Mouse (Mus musculus): Measurements from ENCODE around the gene Hyal3.
"Not testable (repeated sequence)": the region's sequence is repeated elsewhere in the genome, so short reads cannot be mapped to it uniquely, and the experiment has no call there.

The Hyal3 gene

GRCm38 (mm10) chr9:107550491-107551116, 30.0 kb upstream of the Hyal3 start:
- DNase-seq (ENCODE audit: low read depth, low spot score) = no peak

- DNase-seq (ENCODE audit: low read depth, low spot score) = peak; percentile 87
These were observed 29.3 kb upstream of the Hyal3 start, which contains the start of gene Rassf1 for GRCm38 (mm10) chr9:107551117-107551889. Gene Rassf1 (plus strand): TSS chr9:107551555.

DNA sequence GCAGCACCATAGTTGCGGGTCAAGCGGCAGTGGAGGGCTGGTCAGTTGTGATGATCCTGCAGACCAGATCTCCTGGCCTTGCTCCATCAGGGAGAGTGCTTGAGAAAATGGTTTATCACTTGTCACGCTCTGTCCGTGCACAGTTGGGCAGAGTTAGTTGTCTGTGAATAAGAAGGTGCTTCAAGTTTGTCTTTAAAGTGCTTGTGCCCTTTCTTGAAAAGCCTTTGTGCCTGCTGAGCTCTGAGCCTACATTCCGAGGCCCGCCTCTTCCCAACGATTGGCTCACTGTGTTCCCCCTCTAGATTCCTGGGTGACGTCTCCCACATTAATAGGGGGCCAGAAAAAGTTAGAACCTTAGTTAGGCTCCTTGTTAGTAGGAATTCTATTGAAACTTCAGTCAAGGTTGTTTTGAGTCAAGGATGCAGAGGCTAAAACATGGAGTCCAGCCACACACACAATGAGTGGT, 28.7 kb upstream of the Hyal3 start:
- no peak for DNase-seq (ENCODE audit: low read depth, low spot score)

- DNase-seq (ENCODE audit: low read depth, low spot score) = no peak
These were observed 27.8 kb upstream of the Hyal3 start for GRCm38 (mm10) chr9:107552690-107553393.

GRCm38 (mm10) chr9:107553541-107554318, 26.9 kb upstream of the Hyal3 start:
- peak; percentile 60 for DNase-seq (ENCODE audit: low read depth, low spot score)

DNA sequence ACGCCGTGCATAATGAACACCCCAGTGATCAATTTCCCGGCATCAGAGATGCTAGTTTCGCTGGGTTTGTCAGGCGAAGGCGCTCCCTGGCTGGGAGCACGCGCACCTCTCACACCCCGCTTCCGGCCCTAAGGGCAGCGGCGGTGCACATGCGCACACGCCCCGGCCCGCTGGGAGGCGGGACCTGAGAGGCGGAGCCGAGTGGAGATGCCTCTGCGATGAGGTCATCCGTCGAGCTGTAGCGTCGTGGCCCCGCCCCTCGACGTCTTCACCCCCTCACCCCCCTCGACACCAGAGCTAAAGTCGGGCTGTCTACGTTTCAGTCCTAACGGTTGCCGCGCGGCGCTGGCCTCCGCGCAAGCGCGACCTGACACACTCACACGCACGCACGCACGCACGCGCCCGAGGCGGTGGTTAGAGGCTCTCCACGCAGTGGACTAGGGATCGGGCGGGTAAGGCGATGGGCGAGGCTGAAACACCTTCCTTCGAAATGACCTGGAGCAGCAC, 26.2 kb upstream of the Hyal3 start:
- DNase-seq (ENCODE audit: low read depth, low spot score) = peak; percentile 100

DNA sequence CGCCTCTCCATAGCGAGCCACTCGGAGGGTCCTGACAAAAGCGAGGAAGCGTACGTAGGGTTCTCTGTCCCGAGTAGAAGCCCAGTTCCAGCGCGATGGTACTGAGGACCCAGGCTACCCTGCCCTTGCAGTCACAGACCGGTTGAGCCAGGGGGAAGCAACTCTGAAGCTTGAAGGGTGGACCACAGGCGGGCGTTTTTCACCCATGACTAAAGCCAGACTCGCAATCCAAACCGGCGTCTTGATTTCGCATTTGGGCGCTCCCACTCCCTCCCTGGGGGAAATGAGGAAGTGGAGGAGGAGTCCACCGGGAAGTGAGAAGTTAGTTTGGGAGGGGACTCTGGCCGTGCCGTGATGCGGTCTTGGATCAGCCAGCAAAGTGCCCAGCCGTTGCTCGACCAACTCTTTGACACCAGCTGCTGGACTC, 25.6 kb upstream of the Hyal3 start:
- no peak for DNase-seq (ENCODE audit: low read depth, low spot score)

- DNase-seq (ENCODE audit: low read depth, low spot score) = no peak
These were observed 24.9 kb upstream of the Hyal3 start for GRCm38 (mm10) chr9:107555701-107556100.

DNA sequence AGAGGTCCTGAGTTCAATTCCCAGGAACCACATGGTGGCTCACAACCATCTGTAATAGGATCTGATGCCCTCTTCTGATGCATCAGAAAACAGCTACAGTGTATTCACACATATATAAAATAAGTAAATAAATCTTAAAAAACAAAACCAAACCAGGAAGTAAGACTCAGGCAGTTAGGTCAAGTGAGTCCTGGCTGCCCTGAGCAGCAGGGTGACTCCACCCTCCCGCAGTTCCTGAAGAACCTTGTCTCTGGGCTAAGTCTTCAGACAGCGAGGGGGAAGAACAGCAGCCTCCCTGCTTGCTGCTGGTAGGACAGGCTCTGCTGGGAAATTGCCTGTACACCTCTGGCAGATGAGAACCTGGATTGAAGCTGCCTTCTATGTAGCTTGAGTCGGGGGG, 24.3 kb upstream of the Hyal3 start:
- no peak for DNase-seq (ENCODE audit: low read depth, low spot score)

GRCm38 (mm10) chr9:107563029-107563581, 17.5 kb upstream of the Hyal3 start, which contains the start of gene Tusc2:
Gene Tusc2 (plus strand): TSS chr9:107563255.
- peak; percentile 94 for DNase-seq (ENCODE audit: low read depth, low spot score)

- DNase-seq (ENCODE audit: low read depth, low spot score) = not testable (repeated sequence)
These were observed 15.1 kb upstream of the Hyal3 start for GRCm38 (mm10) chr9:107565556-107565955.

GRCm38 (mm10) chr9:107566041-107566709, 14.4 kb upstream of the Hyal3 start:
- DNase-seq (ENCODE audit: low read depth, low spot score) = peak; percentile 85

GRCm38 (mm10) chr9:107566855-107567254, 13.8 kb upstream of the Hyal3 start:
- DNase-seq (ENCODE audit: low read depth, low spot score) = no peak

DNA sequence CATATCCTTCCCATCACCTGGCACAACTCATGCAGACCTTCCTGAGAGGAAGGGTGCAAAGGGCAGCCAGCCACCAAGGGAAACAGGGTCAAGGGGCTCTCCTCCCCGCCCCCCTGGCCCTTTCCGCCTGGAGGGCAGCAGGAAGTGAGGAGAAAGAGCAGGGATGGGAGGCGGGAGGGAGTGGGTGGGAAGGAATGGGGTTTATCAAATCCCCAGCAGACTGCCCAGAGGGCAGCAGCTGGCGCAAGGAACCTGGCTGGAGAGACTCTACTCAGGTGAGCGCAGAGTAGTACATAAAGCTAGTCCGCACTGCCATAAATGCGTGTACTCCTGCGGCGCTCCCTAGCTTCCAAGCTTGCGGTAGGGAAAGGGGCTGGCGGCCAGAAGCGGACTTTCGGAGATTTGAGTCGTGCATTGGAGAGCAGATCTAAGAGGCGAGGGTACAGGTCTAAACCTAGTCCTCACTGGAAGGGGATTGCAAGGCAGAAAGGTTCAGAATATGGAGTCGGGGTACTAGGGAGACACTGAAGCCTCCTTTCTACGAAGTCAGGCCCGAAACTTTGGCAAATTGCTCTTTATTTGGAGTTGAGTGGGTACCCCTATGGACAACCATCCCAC, 12.8 kb upstream of the Hyal3 start, which contains the start of gene Hyal2:
Hyal2 (plus strand) TSS at position 244 of the 618 bp plus-strand sequence.
- DNase-seq (ENCODE audit: low read depth, low spot score) = no peak

GRCm38 (mm10) chr9:107568331-107569261, 12.0 kb upstream of the Hyal3 start:
- DNase-seq (ENCODE audit: low read depth, low spot score) = peak; percentile 88

- DNase-seq (ENCODE audit: low read depth, low spot score) = no peak
These were observed 11.3 kb upstream of the Hyal3 start for GRCm38 (mm10) chr9:107569270-107569669.

DNA sequence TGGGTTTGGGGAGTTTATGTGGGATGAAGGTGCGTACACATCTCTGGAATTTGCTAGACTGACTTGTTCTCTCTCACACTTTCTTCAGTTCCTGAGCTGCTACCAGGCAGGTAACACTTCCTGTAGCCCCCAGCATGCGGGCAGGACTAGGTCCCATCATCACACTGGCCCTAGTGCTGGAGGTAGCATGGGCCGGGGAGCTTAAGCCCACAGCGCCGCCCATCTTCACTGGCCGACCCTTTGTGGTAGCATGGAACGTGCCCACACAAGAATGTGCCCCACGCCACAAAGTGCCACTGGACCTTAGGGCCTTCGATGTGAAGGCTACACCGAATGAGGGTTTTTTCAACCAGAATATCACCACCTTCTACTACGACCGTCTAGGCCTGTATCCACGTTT, 10.6 kb upstream of the Hyal3 start:
- no peak for DNase-seq (ENCODE audit: low read depth, low spot score)

GRCm38 (mm10) chr9:107570845-107571244, 9.8 kb upstream of the Hyal3 start:
- no peak for DNase-seq (ENCODE audit: low read depth, low spot score)
